8 mouse cellular contexts compared by ENCODE assay signal in the genomic region with DNA sequence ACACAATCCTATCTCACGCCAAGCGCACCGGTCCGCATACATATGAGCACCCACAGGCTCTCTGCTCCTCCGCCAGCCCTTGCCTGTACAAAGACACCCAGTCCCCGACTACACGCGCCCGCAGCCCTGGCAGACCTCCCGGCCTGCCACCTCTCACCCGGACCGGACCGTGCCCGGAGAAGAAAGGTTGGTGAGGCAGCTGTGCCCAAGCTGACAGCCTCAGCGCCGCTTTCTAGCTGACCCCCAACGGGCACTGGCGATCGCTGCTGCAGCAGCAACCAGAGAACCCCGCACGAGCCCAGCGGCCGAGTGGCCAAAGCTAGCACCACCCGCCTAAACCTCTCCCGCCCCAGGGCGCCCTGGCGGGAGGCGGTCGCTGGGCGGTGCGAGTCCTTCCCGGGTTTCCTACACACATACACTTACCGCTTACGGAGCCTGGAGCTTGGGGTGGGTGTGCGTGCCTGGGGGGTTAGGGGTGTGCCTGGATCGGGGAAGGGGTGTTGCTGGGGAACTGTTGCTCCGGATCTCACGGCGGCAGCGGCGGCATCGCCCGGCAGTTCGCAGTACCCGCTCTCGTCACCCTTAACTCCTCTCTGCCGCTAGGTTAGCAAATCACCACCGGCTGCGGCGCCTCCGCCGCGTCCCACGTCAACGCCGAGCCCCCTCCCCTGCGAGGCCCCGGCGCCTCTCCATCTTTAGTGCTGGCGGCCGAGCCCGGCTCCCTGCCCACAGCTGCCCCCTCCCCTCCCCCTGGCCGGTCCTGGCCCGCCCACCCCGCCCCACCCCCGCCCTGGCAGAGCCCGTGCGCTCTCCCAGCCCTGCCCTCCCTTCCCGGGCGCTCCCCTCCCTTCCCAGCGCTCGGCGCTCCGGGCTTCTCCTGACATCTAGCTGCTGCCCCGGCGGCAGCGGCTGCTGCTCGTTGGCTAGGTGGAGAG. TPM values are rescaled to one million over a fixed set of nuclear protein-coding genes. Genes with fewer than 3 reads are reported as not detected.
A peak's percentile ranks its signal among the peaks of the same experiment; 100 is the strongest.
DNase-seq lines count a peak whose midpoint lies in the region; ATAC-seq lines count a peak whose summit lies in the region.

A gene (minus strand): TSS at position 592 of the 935 bp plus-strand sequence.

- no peaks in the 10 kb centered on the region for H3K9me3 ChIP-seq in embryonic facial prominence, embryonic 15.5 days (replicated peaks)
- H3K9me3 ChIP-seq in kidney, embryonic 14.5 days (ENCODE audit: control insufficient read depth, low read length): no peaks in the 10 kb centered on the region
- H3K9me3 ChIP-seq in limb, embryonic 15.5 days: no peaks in the 10 kb centered on the region
- no peaks in the 10 kb centered on the region for H3K9me3 ChIP-seq in midbrain, embryonic 15.5 days
- H3K9me3 ChIP-seq in stomach, embryonic 14.5 days (ENCODE audit: control insufficient read depth, low read depth, low read length): no peaks in the 10 kb centered on the region

- H3K27me3 ChIP-seq in embryonic facial prominence, embryonic 15.5 days: peaks cover 57% of the 10 kb centered on the region
- H3K27me3 ChIP-seq in kidney, embryonic 14.5 days (ENCODE audit: control insufficient read depth, insufficient read depth, low read length): peaks cover 57% of the 10 kb centered on the region
- H3K27me3 ChIP-seq in limb, embryonic 15.5 days: peaks cover 91% of the 10 kb centered on the region
- peaks cover 29% of the 10 kb centered on the region for H3K27me3 ChIP-seq in midbrain, embryonic 15.5 days (replicated peaks)
- peaks cover 30% of the 10 kb centered on the region for H3K27me3 ChIP-seq in stomach, embryonic 14.5 days (ENCODE audit: control insufficient read depth, insufficient read depth, low read length)

- ATAC-seq in embryonic facial prominence, embryonic 15.5 days (ENCODE audit: insufficient number of reproducible peaks, low FRiP score, low TSS enrichment, low read depth): peak; percentile 83
- peak; percentile 87 for ATAC-seq in kidney, embryonic 14.5 days (ENCODE audit: low FRiP score, low TSS enrichment)
- peak; percentile 78 for ATAC-seq in limb, embryonic 15.5 days (ENCODE audit: insufficient number of reproducible peaks, low FRiP score, low TSS enrichment, low read depth)
- peak; percentile 87 for ATAC-seq in midbrain, embryonic 15.5 days (replicated peaks)
- ATAC-seq in stomach, embryonic 14.5 days (ENCODE audit: insufficient number of reproducible peaks, insufficient read depth, low FRiP score, low read depth): peak; percentile 86

- peak within 1 kb of the TSS; percentile 95 for H3K4me2 ChIP-seq in embryonic facial prominence, embryonic 15.5 days (replicated peaks)
- H3K4me2 ChIP-seq in kidney, embryonic 14.5 days (replicated peaks; ENCODE audit: low read depth, low read length): peak within 1 kb of the TSS; percentile 70
- peak within 1 kb of the TSS; percentile 96 for H3K4me2 ChIP-seq in limb, embryonic 15.5 days
- peak within 1 kb of the TSS; percentile 97 for H3K4me2 ChIP-seq in midbrain, embryonic 15.5 days
- H3K4me2 ChIP-seq in stomach, embryonic 14.5 days (replicated peaks; ENCODE audit: low read depth, low read length): peak within 1 kb of the TSS; percentile 95

- peak within 1 kb of the TSS; percentile 60; the same call in 1 of the 2 replicates for H3K27ac ChIP-seq in embryonic facial prominence, embryonic 15.5 days (replicated peaks)
- H3K27ac ChIP-seq in kidney, embryonic 14.5 days (ENCODE audit: low read depth, low read length): no peak within 1 kb of the TSS
- H3K27ac ChIP-seq in limb, embryonic 15.5 days: peak within 1 kb of the TSS; percentile 48; the same call in 1 of the 2 replicates
- peak within 1 kb of the TSS; percentile 69 for H3K27ac ChIP-seq in midbrain, embryonic 15.5 days
- peak within 1 kb of the TSS; percentile 33; the same call in 1 of the 2 replicates for H3K27ac ChIP-seq in stomach, embryonic 14.5 days (ENCODE audit: low read length)

- WGBS in embryonic facial prominence, embryonic 15.5 days: under 1% methylated on average over 72 of the region's 78 CpGs
- WGBS in kidney, embryonic 14.5 days: under 1% methylated on average over 66 of the region's 78 CpGs
- WGBS in limb, embryonic 15.5 days: under 1% methylated on average over 59 of the region's 78 CpGs
- under 1% methylated on average over 59 of the region's 78 CpGs for WGBS in midbrain, embryonic 15.5 days
- WGBS in stomach, embryonic 14.5 days: under 1% methylated on average over 62 of the region's 78 CpGs

- peak within 1 kb of the TSS; percentile 61 for H3K4me3 ChIP-seq in embryonic facial prominence, embryonic 15.5 days (replicated peaks)
- peak within 1 kb of the TSS; percentile 59 for H3K4me3 ChIP-seq in kidney, embryonic 14.5 days (ENCODE audit: low read length)
- H3K4me3 ChIP-seq in limb, embryonic 15.5 days: peak within 1 kb of the TSS; percentile 55
- H3K4me3 ChIP-seq in midbrain, embryonic 15.5 days: peak within 1 kb of the TSS; percentile 69
- peak within 1 kb of the TSS; percentile 49 for H3K4me3 ChIP-seq in stomach, embryonic 14.5 days (ENCODE audit: low read depth, low read length)

- peak; percentile 88 for DNase-seq in layer of hippocampus, adult 11-12 months (ENCODE audit: low spot score)
- DNase-seq in layer of hippocampus, adult 9-10 months (ENCODE audit: low spot score): no peak
- DNase-seq in heart, adult 9 months (ENCODE audit: low spot score in 2 of 2): peak; percentile 90

- H3K36me3 ChIP-seq in embryonic facial prominence, embryonic 15.5 days: no peaks in the 10 kb centered on the region
- no peaks in the 10 kb centered on the region for H3K36me3 ChIP-seq in kidney, embryonic 14.5 days (ENCODE audit: control insufficient read depth, insufficient read depth, low read length)
- H3K36me3 ChIP-seq in limb, embryonic 15.5 days: no peaks in the 10 kb centered on the region; the same call in 1 of the 2 replicates
- H3K36me3 ChIP-seq in midbrain, embryonic 15.5 days (replicated peaks): no peaks in the 10 kb centered on the region
- H3K36me3 ChIP-seq in stomach, embryonic 14.5 days (ENCODE audit: control insufficient read depth, insufficient read depth, low read length): no peaks in the 10 kb centered on the region

- H3K4me1 ChIP-seq in embryonic facial prominence, embryonic 15.5 days: peaks cover 27% of the 10 kb centered on the region
- peaks cover 16% of the 10 kb centered on the region for H3K4me1 ChIP-seq in kidney, embryonic 14.5 days (ENCODE audit: control insufficient read depth, insufficient read depth, low read length)
- peaks cover 36% of the 10 kb centered on the region for H3K4me1 ChIP-seq in limb, embryonic 15.5 days
- peaks cover 30% of the 10 kb centered on the region for H3K4me1 ChIP-seq in midbrain, embryonic 15.5 days
- peaks cover 9% of the 10 kb centered on the region; the same call in 1 of the 2 replicates for H3K4me1 ChIP-seq in stomach, embryonic 14.5 days (ENCODE audit: control insufficient read depth, insufficient read depth, low read length)

- H3K9ac ChIP-seq in embryonic facial prominence, embryonic 15.5 days: peak within 1 kb of the TSS; percentile 46
- peak within 1 kb of the TSS; percentile 51 for H3K9ac ChIP-seq in kidney, embryonic 14.5 days (ENCODE audit: low read depth, low read length)
- H3K9ac ChIP-seq in limb, embryonic 15.5 days: peak within 1 kb of the TSS; percentile 44; the same call in 1 of the 2 replicates
- peak within 1 kb of the TSS; percentile 54 for H3K9ac ChIP-seq in midbrain, embryonic 15.5 days
- peak within 1 kb of the TSS; percentile 46 for H3K9ac ChIP-seq in stomach, embryonic 14.5 days (replicated peaks; ENCODE audit: low read depth, low read length)

RNA-seq across cellular contexts. Expression of the gene that starts here (rescaled TPM):
- 9.1 and 10.0 TPM in 2 replicates for polyA plus RNA-seq in embryonic facial prominence, embryonic 15.5 days (2015; fragmentation: Nextera tagmentation; extraction: Ambion mirVana)
- 0.49 and 1.5 TPM in 2 replicates for polyA plus RNA-seq in kidney, embryonic 14.5 days (2014; fragmentation: Nextera tagmentation; extraction: Ambion mirVana)
- 5.7 and 6.3 TPM in 2 replicates for polyA plus RNA-seq in limb, embryonic 15.5 days (2015; fragmentation: Nextera tagmentation; extraction: Ambion mirVana)
- 7.9 and 8.0 TPM in 2 replicates for polyA plus RNA-seq in midbrain, embryonic 15.5 days (2015; fragmentation: Nextera tagmentation; extraction: Ambion mirVana)
- 4.4 and 6.6 TPM in 2 replicates for polyA plus RNA-seq in stomach, embryonic 14.5 days (2014; fragmentation: Nextera tagmentation; extraction: Ambion mirVana)
